Mouse (Mus musculus): ENCODE data around the gene Sdad1. TPM values are rescaled to one million over a fixed set of nuclear protein-coding genes. Genes with fewer than 3 reads are reported as not detected.

Gene Sdad1
- polyA plus RNA-seq, 1 experiment from 2014 or later = 37.4 TPM

GRCm38 (mm10) chr5:92318596-92318995, 8.3 kb upstream of the Sdad1 start:
- no peak overlapping the region for H3K4me3 ChIP-seq (ENCODE audit: low read depth, low read length)
- no peaks in the 10 kb centered on the region for H3K27me3 ChIP-seq (ENCODE audit: control insufficient read depth, insufficient read depth, low read length)
- no peaks in the 10 kb centered on the region for H3K36me3 ChIP-seq (ENCODE audit: control insufficient read depth, insufficient read depth, low read length)
- no peak overlapping the region for H3K4me2 ChIP-seq (ENCODE audit: low read depth, low read length)
- H3K4me1 ChIP-seq (ENCODE audit: control insufficient read depth, insufficient read depth, low read length) = no peaks in the 10 kb centered on the region
- 91% methylated on average over 14 of the region's 14 CpGs for WGBS
- no peak for ATAC-seq (ENCODE audit: low read depth)
- H3K9ac ChIP-seq (replicated peaks; ENCODE audit: low read depth, low read length) = no peak overlapping the region
- H3K9me3 ChIP-seq (ENCODE audit: control insufficient read depth, low read length) = no peaks in the 10 kb centered on the region
- H3K27ac ChIP-seq (ENCODE audit: low read depth, low read length) = no peak overlapping the region

- WGBS = 86% methylated on average over 7 of the region's 7 CpGs
- no peak overlapping the region for H3K4me3 ChIP-seq (ENCODE audit: low read depth, low read length)
- H3K4me2 ChIP-seq (ENCODE audit: low read depth, low read length) = no peak overlapping the region
- no peaks in the 10 kb centered on the region for H3K9me3 ChIP-seq (ENCODE audit: control insufficient read depth, low read length)
- no peaks in the 10 kb centered on the region for H3K4me1 ChIP-seq (ENCODE audit: control insufficient read depth, insufficient read depth, low read length)
- H3K36me3 ChIP-seq (ENCODE audit: control insufficient read depth, insufficient read depth, low read length) = no peaks in the 10 kb centered on the region
- no peak overlapping the region for H3K27ac ChIP-seq (ENCODE audit: low read depth, low read length)
- H3K9ac ChIP-seq (replicated peaks; ENCODE audit: low read depth, low read length) = no peak overlapping the region
- no peaks in the 10 kb centered on the region for H3K27me3 ChIP-seq (ENCODE audit: control insufficient read depth, insufficient read depth, low read length)
- ATAC-seq (ENCODE audit: low read depth) = no peak
Measured at GRCm38 (mm10) chr5:92318119-92318518, 7.8 kb upstream of the Sdad1 start.

GRCm38 (mm10) chr5:92313776-92314175, 3.5 kb upstream of the Sdad1 start:
- Histone ChIP-seq H3K4me1 (ENCODE audit: control insufficient read depth, insufficient read depth, low read length) (no peaks in the 10 kb centered on the region; the same call in 1 of the 2 replicates), H3K36me3 (ENCODE audit: control insufficient read depth, insufficient read depth, low read length) (no peaks in the 10 kb centered on the region), H3K9me3 (ENCODE audit: control insufficient read depth, low read length) (no peaks in the 10 kb centered on the region), H3K27me3 (ENCODE audit: control insufficient read depth, insufficient read depth, low read length) (no peaks in the 10 kb centered on the region; the same call in 1 of the 2 replicates), H3K4me2 (ENCODE audit: low read depth, low read length) (no peak overlapping the region), H3K27ac (ENCODE audit: low read depth, low read length) (no peak overlapping the region), H3K4me3 (ENCODE audit: low read depth, low read length) (no peak overlapping the region), H3K9ac (replicated peaks; ENCODE audit: low read depth, low read length) (no peak overlapping the region)
- 80% methylated on average over 7 of the region's 7 CpGs for WGBS
- ATAC-seq (ENCODE audit: low read depth) = no peak

GRCm38 (mm10) chr5:92312046-92312715, 1.9 kb upstream of the Sdad1 start:
- Histone ChIP-seq H3K27me3 (ENCODE audit: control insufficient read depth, insufficient read depth, low read length) (no peaks in the 10 kb centered on the region; the same call in 1 of the 2 replicates), H3K9me3 (ENCODE audit: control insufficient read depth, low read length) (no peaks in the 10 kb centered on the region), H3K9ac (replicated peaks; ENCODE audit: low read depth, low read length) (no peak overlapping the region), H3K27ac (ENCODE audit: low read depth, low read length) (no peak overlapping the region), H3K36me3 (ENCODE audit: control insufficient read depth, insufficient read depth, low read length) (no peaks in the 10 kb centered on the region), H3K4me1 (ENCODE audit: control insufficient read depth, insufficient read depth, low read length) (no peaks in the 10 kb centered on the region; the same call in 1 of the 2 replicates), H3K4me3 (ENCODE audit: low read depth, low read length) (no peak overlapping the region), H3K4me2 (ENCODE audit: low read depth, low read length) (no peak overlapping the region)
- ATAC-seq (ENCODE audit: low read depth) = no peak
- WGBS = 15% methylated on average over 13 of the region's 13 CpGs

- no peak overlapping the region for H3K4me3 ChIP-seq (ENCODE audit: low read depth, low read length)
- no peaks in the 10 kb centered on the region; the same call in 1 of the 2 replicates for H3K27me3 ChIP-seq (ENCODE audit: control insufficient read depth, insufficient read depth, low read length)
- 87% methylated on average over 3 of the region's 3 CpGs for WGBS
- no peak for ATAC-seq (ENCODE audit: low read depth)
- H3K9ac ChIP-seq (replicated peaks; ENCODE audit: low read depth, low read length) = no peak overlapping the region
- H3K36me3 ChIP-seq (ENCODE audit: control insufficient read depth, insufficient read depth, low read length) = peaks cover 42% of the 10 kb centered on the region
- H3K9me3 ChIP-seq (ENCODE audit: control insufficient read depth, low read length) = no peaks in the 10 kb centered on the region
- no peaks in the 10 kb centered on the region; the same call in 1 of the 2 replicates for H3K4me1 ChIP-seq (ENCODE audit: control insufficient read depth, insufficient read depth, low read length)
- no peak overlapping the region for H3K27ac ChIP-seq (ENCODE audit: low read depth, low read length)
- H3K4me2 ChIP-seq (ENCODE audit: low read depth, low read length) = no peak overlapping the region
Measured at GRCm38 (mm10) chr5:92304291-92304690, 6.0 kb downstream of the Sdad1 start.

- no peak overlapping the region for H3K9ac ChIP-seq (replicated peaks; ENCODE audit: low read depth, low read length)
- 93% methylated on average over 13 of the region's 13 CpGs for WGBS
- ATAC-seq (ENCODE audit: low read depth) = no peak
- no peaks in the 10 kb centered on the region for H3K9me3 ChIP-seq (ENCODE audit: control insufficient read depth, low read length)
- H3K4me1 ChIP-seq (ENCODE audit: control insufficient read depth, insufficient read depth, low read length) = no peaks in the 10 kb centered on the region
- no peak overlapping the region for H3K4me2 ChIP-seq (ENCODE audit: low read depth, low read length)
- no peak overlapping the region for H3K27ac ChIP-seq (ENCODE audit: low read depth, low read length)
- H3K36me3 ChIP-seq (ENCODE audit: control insufficient read depth, insufficient read depth, low read length) = peaks cover 49% of the 10 kb centered on the region
- H3K27me3 ChIP-seq (ENCODE audit: control insufficient read depth, insufficient read depth, low read length) = no peaks in the 10 kb centered on the region
- H3K4me3 ChIP-seq (ENCODE audit: low read depth, low read length) = no peak overlapping the region
Measured at GRCm38 (mm10) chr5:92302149-92302840, 8.0 kb downstream of the Sdad1 start.

GRCm38 (mm10) chr5:92294525-92294924, 15.8 kb downstream of the Sdad1 start:
- 90% methylated on average over 2 of the region's 2 CpGs for WGBS

GRCm38 (mm10) chr5:92291652-92292414, 18.4 kb downstream of the Sdad1 start:
- Histone ChIP-seq H3K36me3 (ENCODE audit: control insufficient read depth, insufficient read depth, low read length) (peaks cover 69% of the 10 kb centered on the region), H3K9ac (replicated peaks; ENCODE audit: low read depth, low read length) (no peak overlapping the region), H3K27ac (ENCODE audit: low read depth, low read length) (no peak overlapping the region), H3K27me3 (ENCODE audit: control insufficient read depth, insufficient read depth, low read length) (no peaks in the 10 kb centered on the region), H3K4me3 (ENCODE audit: low read depth, low read length) (no peak overlapping the region), H3K4me1 (ENCODE audit: control insufficient read depth, insufficient read depth, low read length) (no peaks in the 10 kb centered on the region), H3K4me2 (ENCODE audit: low read depth, low read length) (no peak overlapping the region), H3K9me3 (ENCODE audit: control insufficient read depth, low read length) (no peaks in the 10 kb centered on the region)
- no peak for ATAC-seq (ENCODE audit: low read depth)
- WGBS = 92% methylated on average over 6 of the region's 6 CpGs

More at GRCm38 (mm10) chr5:92294525-92294924, 15.8 kb downstream of the Sdad1 start:
- Histone ChIP-seq H3K9me3 (ENCODE audit: control insufficient read depth, low read length) (no peaks in the 10 kb centered on the region), H3K4me1 (ENCODE audit: control insufficient read depth, insufficient read depth, low read length) (no peaks in the 10 kb centered on the region), H3K27me3 (ENCODE audit: control insufficient read depth, insufficient read depth, low read length) (no peaks in the 10 kb centered on the region), H3K9ac (replicated peaks; ENCODE audit: low read depth, low read length) (no peak overlapping the region), H3K4me3 (ENCODE audit: low read depth, low read length) (no peak overlapping the region), H3K27ac (ENCODE audit: low read depth, low read length) (no peak overlapping the region), H3K36me3 (ENCODE audit: control insufficient read depth, insufficient read depth, low read length) (peaks cover 66% of the 10 kb centered on the region), H3K4me2 (ENCODE audit: low read depth, low read length) (no peak overlapping the region)
- ATAC-seq (ENCODE audit: low read depth) = no peak

- Histone ChIP-seq H3K4me3 (ENCODE audit: low read depth, low read length) (no peak overlapping the region), H3K4me2 (ENCODE audit: low read depth, low read length) (no peak overlapping the region), H3K9me3 (ENCODE audit: control insufficient read depth, low read length) (no peaks in the 10 kb centered on the region), H3K36me3 (ENCODE audit: control insufficient read depth, insufficient read depth, low read length) (peaks cover 56% of the 10 kb centered on the region), H3K4me1 (ENCODE audit: control insufficient read depth, insufficient read depth, low read length) (no peaks in the 10 kb centered on the region), H3K27me3 (ENCODE audit: control insufficient read depth, insufficient read depth, low read length) (no peaks in the 10 kb centered on the region), H3K9ac (replicated peaks; ENCODE audit: low read depth, low read length) (no peak overlapping the region), H3K27ac (ENCODE audit: low read depth, low read length) (no peak overlapping the region)
- 92% methylated on average over 6 of the region's 6 CpGs for WGBS
- ATAC-seq (ENCODE audit: low read depth) = no peak
Measured at GRCm38 (mm10) chr5:92287840-92288239, 22.4 kb downstream of the Sdad1 start.

Measured in neural tube, embryonic 14.5 days (tissue).